ENCODE assay signal across 8 mouse cellular contexts in the genomic region with DNA sequence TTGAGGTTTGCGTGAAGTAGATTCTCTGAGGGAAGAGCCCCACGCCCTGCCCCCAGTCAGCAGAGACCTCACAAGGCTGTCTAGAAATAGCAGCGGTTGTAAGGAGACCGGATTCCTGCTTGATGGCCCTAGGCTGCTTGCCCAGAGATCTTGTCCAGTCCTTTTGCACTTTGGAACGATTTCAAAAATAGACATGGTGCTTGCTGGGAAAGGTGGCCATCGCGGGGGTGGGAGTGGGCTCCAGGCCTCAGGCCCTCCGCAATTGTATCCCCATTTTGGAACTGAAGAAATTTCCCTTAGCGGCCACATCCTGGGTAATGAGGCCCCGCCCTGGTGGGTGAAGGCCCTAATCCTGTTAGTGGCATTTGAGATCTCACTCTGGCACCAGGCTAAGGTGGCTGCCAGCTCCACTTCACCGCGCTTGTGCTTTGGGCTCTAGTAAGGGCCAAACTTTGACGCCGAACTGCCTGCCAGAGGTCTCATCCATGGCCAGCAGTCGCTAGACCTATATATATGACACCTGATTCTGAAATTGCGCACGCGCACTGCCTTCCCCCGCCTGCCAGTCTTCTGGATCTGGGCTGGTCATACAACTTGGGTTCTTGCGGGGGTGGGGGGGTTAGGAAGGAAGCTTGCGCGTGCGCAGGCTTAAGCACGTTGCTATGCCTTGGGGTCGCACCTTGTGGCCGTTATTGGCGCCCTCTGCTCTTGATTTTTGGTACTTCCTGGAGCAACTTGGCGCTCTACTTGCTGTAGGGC. TPM values are rescaled to one million over a fixed set of nuclear protein-coding genes. Genes with fewer than 3 reads are reported as not detected.
DNase-seq lines count a peak whose midpoint lies in the region; ATAC-seq and TF ChIP-seq lines count a peak whose summit lies in the region.

No protein-coding gene starts in this region.

- peak; percentile 85 for TF ChIP-seq POLR2A in testis, adult 2 months (IDR thresholded peaks at IDR 0.05; ENCODE audit: control insufficient read depth, low read depth, low read length)

- H3K36me3 ChIP-seq in forebrain, embryonic 11.5 days (ENCODE audit: control insufficient read depth, insufficient read depth, low read length), result peaks cover 8% of the 10 kb centered on the region
- peaks cover 38% of the 10 kb centered on the region for H3K36me3 ChIP-seq in heart, embryonic 16.5 days (ENCODE audit: control insufficient read depth, insufficient read depth)
- H3K36me3 ChIP-seq in liver, postnatal 0 days (replicated peaks; ENCODE audit: insufficient read depth, low read length), result peaks cover 34% of the 10 kb centered on the region
- H3K36me3 ChIP-seq in neural tube, embryonic 13.5 days, result peaks cover 26% of the 10 kb centered on the region
- H3K36me3 ChIP-seq in testis, adult 2 months (ENCODE audit: control insufficient read depth, insufficient read depth, low read length), result peaks cover 3% of the 10 kb centered on the region

- no peaks in the 10 kb centered on the region for H3K27me3 ChIP-seq in forebrain, embryonic 11.5 days (ENCODE audit: control insufficient read depth, insufficient read depth, low read length)
- no peaks in the 10 kb centered on the region for H3K27me3 ChIP-seq in heart, embryonic 16.5 days (ENCODE audit: control insufficient read depth, insufficient read depth, low read length)
- no peaks in the 10 kb centered on the region for H3K27me3 ChIP-seq in liver, postnatal 0 days (ENCODE audit: insufficient read depth, low read length)
- 0 out of 2 replicates have a peak, but pooled peaks cover 3% of the 10 kb centered on the region for H3K27me3 ChIP-seq in neural tube, embryonic 13.5 days
- H3K27me3 ChIP-seq in testis, adult 2 months (ENCODE audit: control insufficient read depth, insufficient read depth, low read length), result no peaks in the 10 kb centered on the region

- H3K27ac ChIP-seq in forebrain, embryonic 11.5 days (ENCODE audit: low read depth, low read length), result peak overlapping the region; percentile 81
- peak overlapping the region; percentile 100 for H3K27ac ChIP-seq in heart, embryonic 16.5 days (ENCODE audit: low read length)
- peak overlapping the region; percentile 85 for H3K27ac ChIP-seq in liver, postnatal 0 days (ENCODE audit: low read depth)
- peak overlapping the region; percentile 87 for H3K27ac ChIP-seq in neural tube, embryonic 13.5 days (replicated peaks)
- peak overlapping the region; percentile 95 for H3K27ac ChIP-seq in testis, adult 2 months (ENCODE audit: control insufficient read depth, insufficient read depth, low read depth, low read length)

- TF ChIP-seq CTCF in liver, postnatal 0 days (IDR thresholded peaks at IDR 0.05; ENCODE audit: low read depth), result peak; percentile 54
- TF ChIP-seq CTCF in testis, adult 2 months (IDR thresholded peaks at IDR 0.05; ENCODE audit: control insufficient read depth, insufficient read depth, insufficient replicate concordance, low read depth, low read length), result no peak

- DNase-seq in ES-CJ7 (ENCODE audit: low read depth, low spot score), result peak; percentile 93
- peak; percentile 70 for DNase-seq in c-Kit-positive CD71-negative TER-119-negative erythroid progenitor cells, embryonic 14.5 days (ENCODE audit: low read depth)
- peak; percentile 86 for DNase-seq in forebrain, embryonic 11.5 days (ENCODE audit: low spot score)
- DNase-seq in kidney, postnatal 14 days, result peak; percentile 72
- DNase-seq in liver, postnatal 0 days, result peak; percentile 77

- no peak for TF ChIP-seq EP300 in liver, postnatal 0 days (IDR thresholded peaks at IDR 0.05; ENCODE audit: low read depth)

- H3K9ac ChIP-seq in forebrain, embryonic 11.5 days (ENCODE audit: low read length), result peak overlapping the region; percentile 96
- peak overlapping the region; percentile 100 for H3K9ac ChIP-seq in heart, embryonic 16.5 days (ENCODE audit: low read length)
- peak overlapping the region; percentile 74 for H3K9ac ChIP-seq in liver, postnatal 0 days (replicated peaks)
- H3K9ac ChIP-seq in neural tube, embryonic 13.5 days, result peak overlapping the region; percentile 90

- peaks cover 8% of the 10 kb centered on the region; the same call in 1 of the 2 replicates for H3K4me1 ChIP-seq in forebrain, embryonic 11.5 days (replicated peaks; ENCODE audit: control insufficient read depth, insufficient read depth, low read length)
- H3K4me1 ChIP-seq in heart, embryonic 16.5 days (ENCODE audit: control insufficient read depth, insufficient read depth, low read length), result peaks cover 22% of the 10 kb centered on the region
- H3K4me1 ChIP-seq in liver, postnatal 0 days (ENCODE audit: insufficient read depth), result peaks cover 22% of the 10 kb centered on the region
- peaks cover 21% of the 10 kb centered on the region for H3K4me1 ChIP-seq in neural tube, embryonic 13.5 days (replicated peaks)
- H3K4me1 ChIP-seq in testis, adult 2 months (ENCODE audit: control insufficient read depth, insufficient read depth, low read length), result peaks cover 24% of the 10 kb centered on the region

- H3K4me3 ChIP-seq in forebrain, embryonic 11.5 days (ENCODE audit: low read depth, low read length), result peak overlapping the region; percentile 92
- H3K4me3 ChIP-seq in heart, embryonic 16.5 days (ENCODE audit: low read length), result peak overlapping the region; percentile 100
- H3K4me3 ChIP-seq in liver, postnatal 0 days (ENCODE audit: low read depth, low read length), result peak overlapping the region; percentile 64
- peak overlapping the region; percentile 79 for H3K4me3 ChIP-seq in neural tube, embryonic 13.5 days
- H3K4me3 ChIP-seq in testis, adult 2 months (ENCODE audit: control insufficient read depth, low read depth, low read length), result peak overlapping the region; percentile 91

- 1% methylated on average over 28 of the region's 28 CpGs for WGBS in forebrain, embryonic 11.5 days
- WGBS in heart, embryonic 16.5 days, result 1% methylated on average over 28 of the region's 28 CpGs
- WGBS in liver, postnatal 0 days (ENCODE audit: insufficient replicate concordance), result under 1% methylated on average over 28 of the region's 28 CpGs
- WGBS in neural tube, embryonic 13.5 days, result 1% methylated on average over 28 of the region's 28 CpGs

- H3K4me2 ChIP-seq in forebrain, embryonic 11.5 days (ENCODE audit: low read depth, low read length, severe bottlenecking), result peak overlapping the region; percentile 83
- peak overlapping the region; percentile 94 for H3K4me2 ChIP-seq in heart, embryonic 16.5 days (ENCODE audit: low read depth, low read length)
- H3K4me2 ChIP-seq in liver, postnatal 0 days (ENCODE audit: low read depth, low read length), result peak overlapping the region; percentile 76
- peak overlapping the region; percentile 97 for H3K4me2 ChIP-seq in neural tube, embryonic 13.5 days

- H3K9me3 ChIP-seq in forebrain, embryonic 11.5 days (ENCODE audit: control insufficient read depth, low read length), result no peaks in the 10 kb centered on the region
- no peaks in the 10 kb centered on the region for H3K9me3 ChIP-seq in heart, embryonic 16.5 days (replicated peaks; ENCODE audit: control insufficient read depth, low read length)
- H3K9me3 ChIP-seq in liver, postnatal 0 days (ENCODE audit: low read length), result no peaks in the 10 kb centered on the region
- H3K9me3 ChIP-seq in neural tube, embryonic 13.5 days, result no peaks in the 10 kb centered on the region

- ATAC-seq in forebrain, embryonic 11.5 days (replicated peaks; ENCODE audit: low FRiP score), result peak; percentile 47
- ATAC-seq in heart, embryonic 16.5 days (replicated peaks; ENCODE audit: extremely low read depth, insufficient read depth, low FRiP score), result peak; percentile 65
- ATAC-seq in liver, postnatal 0 days, result peak; percentile 18
- peak; percentile 54 for ATAC-seq in neural tube, embryonic 13.5 days (ENCODE audit: low read depth)

RNA-seq across cellular contexts. Expression of a gene that starts 5.4 kb away (rescaled TPM):
- polyA plus RNA-seq in forebrain, embryonic 11.5 days (2014; fragmentation: Nextera tagmentation; extraction: Ambion mirVana), result 2,020 and 2,118 TPM in 2 replicates
- polyA plus RNA-seq in heart, embryonic 16.5 days (2015; fragmentation: Nextera tagmentation; extraction: Ambion mirVana), result 3,218 and 3,386 TPM in 2 replicates
- 1,729 and 1,988 TPM in 2 replicates for polyA plus RNA-seq in liver, postnatal 0 days (2015; fragmentation: Nextera tagmentation; extraction: Ambion mirVana)
- 497 and 572 TPM in 2 replicates for polyA plus RNA-seq in neural tube, embryonic 13.5 days (2015; fragmentation: Nextera tagmentation; extraction: Ambion mirVana)
- 979 and 1,018 TPM in 2 replicates for polyA plus RNA-seq in testis, adult 2 months (2012; rRNA removed)

RNA-seq across cellular contexts. Expression of a gene that starts 14.3 kb away (rescaled TPM):
- 0.13 TPM in 1 of 2 replicates, not detected in the other for polyA plus RNA-seq in forebrain, embryonic 11.5 days (2014; fragmentation: Nextera tagmentation; extraction: Ambion mirVana)
- polyA plus RNA-seq in heart, embryonic 16.5 days (2015; fragmentation: Nextera tagmentation; extraction: Ambion mirVana), result not detected in 2 replicates
- polyA plus RNA-seq in liver, postnatal 0 days (2015; fragmentation: Nextera tagmentation; extraction: Ambion mirVana), result 0.07 and 0.23 TPM in 2 replicates
- polyA plus RNA-seq in neural tube, embryonic 13.5 days (2015; fragmentation: Nextera tagmentation; extraction: Ambion mirVana), result 0.80 TPM in 1 of 2 replicates, not detected in the other
- polyA plus RNA-seq in testis, adult 2 months (2012; rRNA removed), result 2,921 and 3,733 TPM in 2 replicates

RNA-seq across cellular contexts. Expression of a gene that starts 50.8 kb away (rescaled TPM):
- polyA plus RNA-seq in forebrain, embryonic 11.5 days (2014; fragmentation: Nextera tagmentation; extraction: Ambion mirVana), result 53.9 and 56.2 TPM in 2 replicates
- 32.2 and 33.3 TPM in 2 replicates for polyA plus RNA-seq in heart, embryonic 16.5 days (2015; fragmentation: Nextera tagmentation; extraction: Ambion mirVana)
- polyA plus RNA-seq in liver, postnatal 0 days (2015; fragmentation: Nextera tagmentation; extraction: Ambion mirVana), result 18.8 TPM in 2 replicates
- 38.2 and 44.4 TPM in 2 replicates for polyA plus RNA-seq in neural tube, embryonic 13.5 days (2015; fragmentation: Nextera tagmentation; extraction: Ambion mirVana)
- polyA plus RNA-seq in testis, adult 2 months (2012; rRNA removed), result 32.3 and 32.7 TPM in 2 replicates

RNA-seq across cellular contexts. Expression of a gene that starts 50.8 kb away (rescaled TPM):
- 18.3 and 23.7 TPM in 2 replicates for polyA plus RNA-seq in forebrain, embryonic 11.5 days (2014; fragmentation: Nextera tagmentation; extraction: Ambion mirVana)
- 10.4 and 13.0 TPM in 2 replicates for polyA plus RNA-seq in heart, embryonic 16.5 days (2015; fragmentation: Nextera tagmentation; extraction: Ambion mirVana)
- 3.3 and 3.6 TPM in 2 replicates for polyA plus RNA-seq in liver, postnatal 0 days (2015; fragmentation: Nextera tagmentation; extraction: Ambion mirVana)
- polyA plus RNA-seq in neural tube, embryonic 13.5 days (2015; fragmentation: Nextera tagmentation; extraction: Ambion mirVana), result 16.4 TPM in 2 replicates
- polyA plus RNA-seq in testis, adult 2 months (2012; rRNA removed), result 13.1 and 16.5 TPM in 2 replicates

Comparison
In these comparisons a context has a peak if more than half of its experiments do, and no peak if none do; other contexts are left out.
1. Peak in every context shown above with its lines: DNase-seq, ATAC-seq, H3K4me3 ChIP-seq and H3K27ac ChIP-seq.
2. RNA of a gene that starts 14.3 kb away (polyA plus RNA-seq): 2,921 to 3,733 TPM in testis, adult 2 months; 0.07 to 0.23 TPM in liver, postnatal 0 days, 0.13 TPM in forebrain, embryonic 11.5 days, 0.80 TPM in neural tube, embryonic 13.5 days and not detected in heart, embryonic 16.5 days; every median in the first group is over 1,000 times any median in the second.